Mouse (Mus musculus) heart, adult 2 months (tissue): ENCODE results near the gene Syp.

ENCODE experiments used
- CTCF ChIP-seq: fragments of 200-600 bp; IDR thresholded peaks from 2 replicates; pipeline ENCODE4 v1.8.1; 2022; ENCODE audit warnings: antibody characterized with exemption, mild to moderate bottlenecking, moderate library complexity
- EP300 ChIP-seq: fragments of 200-500 bp; IDR thresholded peaks from 2 replicates; pipeline ENCODE4 v1.6.1; 2011; ENCODE audit warnings: low read depth, low read length, control low read depth; ENCODE audit not compliant: insufficient read depth
- POLR2A ChIP-seq: fragments of 200-500 bp; IDR thresholded peaks from 2 replicates; pipeline ENCODE4 v1.6.1; 2011; ENCODE audit warnings: mild to moderate bottlenecking, low read depth, low read length, control low read depth; ENCODE audit not compliant: insufficient read depth

DNA sequence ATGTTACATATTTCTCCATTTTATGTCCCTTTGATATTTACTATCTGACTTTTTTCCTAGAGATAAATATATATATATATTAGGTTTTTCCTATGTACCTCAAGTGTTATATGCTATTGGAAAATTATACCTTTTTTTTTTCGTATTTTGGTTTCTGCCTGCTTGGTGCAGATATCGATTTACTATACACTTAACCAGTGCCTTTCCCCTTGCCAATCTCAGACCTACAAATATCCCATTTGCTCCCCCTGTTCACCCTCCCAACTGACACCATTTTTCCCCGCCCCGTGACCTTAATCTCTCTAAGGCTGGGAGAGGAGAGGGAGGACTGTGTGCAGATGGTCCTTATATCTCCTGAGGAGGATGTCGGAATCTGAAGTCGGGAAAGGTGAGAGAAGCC, 31.5 kb upstream of the Syp start, which contains the start of gene Cacna1f:
- TF ChIP-seq CTCF (no peak), EP300 (no peak), POLR2A (no peak)
